Mouse (Mus musculus): ENCODE measurements around the gene Slc9a3r2.

Slc9a3r2 gene

GRCm38 (mm10) chr17:24593992-24594890 is 55.9 kb downstream of the Slc9a3r2 start:
- no peak for DNase-seq (ENCODE audit: low read depth, low spot score)

GRCm38 (mm10) chr17:24593248-24593647 is 56.9 kb downstream of the Slc9a3r2 start:
- no peak for DNase-seq (ENCODE audit: low read depth, low spot score)

GRCm38 (mm10) chr17:24591695-24592094 is 58.4 kb downstream of the Slc9a3r2 start:
- DNase-seq (ENCODE audit: low read depth, low spot score) = no peak

GRCm38 (mm10) chr17:24590943-24591342 is 59.2 kb downstream of the Slc9a3r2 start:
- DNase-seq (ENCODE audit: low read depth, low spot score) = no peak
